13 mouse cellular contexts compared by ENCODE assay signal in the genomic region with DNA sequence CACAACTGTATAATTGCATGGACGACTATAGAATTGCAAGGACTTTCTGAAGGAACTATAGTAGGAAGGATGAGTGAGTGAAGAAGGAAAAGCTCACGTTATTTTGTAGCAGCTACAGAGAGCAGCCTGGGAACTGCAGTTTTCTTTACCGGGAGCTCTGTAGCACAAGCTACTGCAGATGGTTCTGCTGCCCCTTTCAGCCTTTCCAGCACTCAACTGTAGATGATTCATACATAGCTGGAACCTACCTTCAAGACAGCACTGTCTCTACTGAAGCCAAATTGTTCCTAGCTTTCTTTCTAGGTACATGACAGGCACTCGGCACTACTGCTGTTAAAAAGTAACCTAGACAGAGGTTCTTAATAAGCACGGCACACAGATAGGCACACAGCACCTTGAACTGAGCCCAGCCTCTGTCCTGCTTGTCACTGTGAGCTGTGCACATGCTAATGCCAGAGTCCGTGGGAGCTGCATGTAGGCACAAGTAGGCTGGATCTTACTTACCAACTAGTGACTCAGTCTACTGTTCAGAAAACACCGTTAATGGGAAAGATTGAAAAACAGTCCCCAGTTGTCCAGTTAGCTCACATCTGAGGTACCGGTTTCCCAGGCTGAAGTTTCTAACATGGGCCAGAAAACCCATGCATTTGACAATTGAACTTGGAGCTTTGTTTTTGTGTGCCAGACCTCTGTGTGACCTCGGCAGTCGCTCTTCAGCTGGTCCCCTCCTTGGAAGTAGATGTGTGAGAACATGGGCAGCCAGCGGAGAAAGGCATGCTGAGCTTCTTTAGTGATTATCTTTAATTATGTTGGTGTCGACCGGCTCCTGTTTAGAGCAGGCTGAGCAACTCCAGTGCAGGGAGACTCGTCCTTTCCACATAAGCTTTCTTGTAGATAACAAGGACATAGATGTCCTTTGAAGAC. TPM values are rescaled to one million over a fixed set of nuclear protein-coding genes. Genes with fewer than 3 reads are reported as not detected.
DNase-seq lines count a peak whose midpoint lies in the region; TF ChIP-seq lines count a peak whose summit lies in the region.
"Had no signal": no experiment of that assay in that cellular context is flagged by ENCODE, and none has a peak within 500 bp of the region (broad histone marks: within the 10 kb centered on the region; RNA-seq: fewer than 3 reads in every experiment).

No protein-coding gene starts in this region.

- peak overlapping the region; percentile 13; the same call in 1 of the 2 replicates for H3K27ac ChIP-seq in gastrocnemius, adult 2 months
- H3K27ac ChIP-seq: midbrain, embryonic 12.5 days had no signal

- no peak for TF ChIP-seq CTCF in gastrocnemius, adult 2 months (IDR thresholded peaks at IDR 0.05)

- intact Hi-C loops in gastrocnemius, adult 2 months (cut with DNase I), result no loop called here

- no peak for DNase-seq in gastrocnemius, adult 2 months
- DNase-seq in gastrocnemius, adult 18-20 months (ENCODE audit: low spot score), result no peak
- peak; percentile 24 for DNase-seq in kidney, adult 9 months
- no peak for DNase-seq in kidney, postnatal 4 days
- peak; percentile 22 for DNase-seq in right cerebral cortex, adult 18-20 months
- no peak for DNase-seq in right cerebral cortex, postnatal 4 days
- peak; percentile 14 for DNase-seq in yolk sac, embryonic 10.5 days (ENCODE audit: low spot score)
- DNase-seq in adrenal gland, adult 18-20 months (ENCODE audit: low spot score in 2 of 2), result no peak
- DNase-seq: adrenal gland, adult 2 months; cerebellum, adult 9-10 months; embryo, embryonic 11 days; thymus, postnatal 4 days had no signal

- no peak overlapping the region; the same call in 1 of the 2 replicates for H3K4me3 ChIP-seq in gastrocnemius, adult 2 months
- H3K4me3 ChIP-seq: midbrain, embryonic 12.5 days had no signal

RNA-seq across cellular contexts. Expression of gene Epb41l2, which starts 38.4 kb away (rescaled TPM):
- total RNA-seq in gastrocnemius, adult 2 months (2021), result 10 to 100 TPM; 25.3 to 31.4 TPM
- 10 to 100 TPM; 21.9 to 29.9 TPM for total RNA-seq in gastrocnemius, adult 18-20 months (2021)
- total RNA-seq in adrenal gland, adult 18-20 months (2021), result 10 to 100 TPM; 49.6 to 94.7 TPM

Comparison
In these comparisons a context has a peak if more than half of its experiments do, and no peak if none do; other contexts are left out.
1. DNase-seq: peak in kidney, adult 9 months (single experiment), right cerebral cortex, adult 18-20 months (single experiment) and yolk sac, embryonic 10.5 days (single experiment); none in gastrocnemius, adult 2 months (single experiment), gastrocnemius, adult 18-20 months (single experiment), kidney, postnatal 4 days (0 of 2), right cerebral cortex, postnatal 4 days (single experiment) and adrenal gland, adult 18-20 months (0 of 2).